Mouse (Mus musculus) cortical plate, adult 2 months (tissue): Measurements from ENCODE around the gene Cox8c.

Experiments
- CTCF ChIP-seq: fragments of 200-500 bp; IDR thresholded peaks from 2 replicates; pipeline ENCODE4 v1.5.1; 2011; ENCODE audit warnings: mild to moderate bottlenecking, control low read depth, low read length; ENCODE audit not compliant: insufficient read depth; ENCODE audit errors: extremely low read depth
- POLR2A ChIP-seq: fragments of 200-500 bp; IDR thresholded peaks from 2 replicates; pipeline ENCODE4 v1.6.1; 2011; ENCODE audit warnings: mild to moderate bottlenecking, low read length, control low read depth; ENCODE audit not compliant: insufficient read depth; ENCODE audit errors: extremely low read depth

DNA sequence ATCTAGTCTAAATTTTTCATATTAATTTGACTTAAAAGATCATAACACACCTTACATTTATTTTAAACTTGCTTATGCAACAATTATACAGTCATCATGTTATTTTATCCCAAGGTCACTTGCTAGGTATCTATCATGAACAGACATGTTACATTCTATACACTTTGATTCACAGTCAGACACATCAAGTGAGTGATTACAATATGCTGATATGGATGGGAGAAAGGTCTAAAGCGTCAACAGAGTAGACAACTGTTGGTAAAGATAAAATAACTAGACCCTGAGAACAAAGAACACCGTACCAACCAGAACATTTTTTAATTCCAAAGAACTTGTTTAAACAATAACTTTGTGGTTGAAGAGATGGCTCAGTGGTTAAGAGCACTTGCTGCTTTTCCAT is 29.3 kb upstream of the Cox8c start:
- TF ChIP-seq CTCF (no peak), POLR2A (no peak)
